Mouse (Mus musculus) forebrain, embryonic 16.5 days (tissue): ENCODE measurements around the gene Flt3l. TPM values are rescaled to one million over a fixed set of nuclear protein-coding genes. Genes with fewer than 3 reads are reported as not detected.
A peak's percentile ranks its signal among the peaks of the same experiment; 100 is the strongest.

Experiments used
- ATAC-seq: fragments of 200-750 bp; cut with Nextera tagmentation; 2 replicates; pipeline ENCODE4 v1.8.0; 2017; ENCODE audit warnings: mild to moderate bottlenecking, moderate library complexity
- H3K27ac ChIP-seq: fragments of 300-500 bp; sonication (generic); 2 replicates; pipeline ENCODE4 v1.5.1; 2014; ENCODE audit warnings: low read length, control low read depth
- H3K27me3 ChIP-seq: fragments of 300-500 bp; sonication (generic); replicated peaks from 2 replicates; pipeline ENCODE4 v1.6.1; 2014; ENCODE audit warnings: low read length; ENCODE audit not compliant: control insufficient read depth, insufficient read depth
- H3K36me3 ChIP-seq: fragments of 300-500 bp; sonication (generic); 2 replicates; pipeline ENCODE4 v1.6.1; 2014; ENCODE audit not compliant: control insufficient read depth, insufficient read depth
- H3K4me1 ChIP-seq: fragments of 300-500 bp; sonication (generic); replicated peaks from 2 replicates; pipeline ENCODE4 v1.6.1; 2014; ENCODE audit warnings: low read length; ENCODE audit not compliant: control insufficient read depth, insufficient read depth
- H3K4me2 ChIP-seq: fragments of 300-500 bp; sonication (generic); 2 replicates; pipeline ENCODE4 v1.6.1; 2014; ENCODE audit warnings: mild to moderate bottlenecking, low read length, control low read depth
- H3K4me3 ChIP-seq: fragments of 300-500 bp; sonication (generic); replicated peaks from 2 replicates; pipeline ENCODE4 v1.5.1; 2014; ENCODE audit warnings: mild to moderate bottlenecking, low read length, control low read depth
- H3K9ac ChIP-seq: fragments of 300-500 bp; sonication (generic); replicated peaks from 2 replicates; pipeline ENCODE4 v1.6.1; 2014; ENCODE audit warnings: low read depth, low read length, control low read depth
- H3K9me3 ChIP-seq: fragments of 300-500 bp; sonication (generic); 2 replicates; pipeline ENCODE4 v1.6.1; 2016; ENCODE audit warnings: low read length; ENCODE audit not compliant: control insufficient read depth
- WGBS: fragments of 180-500 bp; shearing (Covaris S2); extraction: QIAGEN DNeasy Blood & Tissue Kit; methylation state at CpG from one replicate; pipeline ENCODE4 v1.1.7; 2014; 5-methylcytosine and 5-hydroxymethylcytosine counted together
- microRNA counts: library from miRNA; unstranded; fragments of <30 nt; microRNA quantifications from one replicate; lab custom pipeline; 2016
- microRNA-seq: library from miRNA; unstranded; fragments of <30 nt; microRNA quantifications from one replicate; pipeline ENCODE4, GENCODE M21; 2017
- polyA plus RNA-seq: library from polyadenylated mRNA; unstranded; fragments of >200 nt; fragmentation: Nextera tagmentation; extraction: Ambion mirVana; gene quantifications from 2 replicates; pipeline ENCODE4 v1.2.1, GENCODE M21; 2015

Gene Flt3l
- polyA plus RNA-seq, 1 experiment from 2014 or later, result 1.4 TPM

DNA sequence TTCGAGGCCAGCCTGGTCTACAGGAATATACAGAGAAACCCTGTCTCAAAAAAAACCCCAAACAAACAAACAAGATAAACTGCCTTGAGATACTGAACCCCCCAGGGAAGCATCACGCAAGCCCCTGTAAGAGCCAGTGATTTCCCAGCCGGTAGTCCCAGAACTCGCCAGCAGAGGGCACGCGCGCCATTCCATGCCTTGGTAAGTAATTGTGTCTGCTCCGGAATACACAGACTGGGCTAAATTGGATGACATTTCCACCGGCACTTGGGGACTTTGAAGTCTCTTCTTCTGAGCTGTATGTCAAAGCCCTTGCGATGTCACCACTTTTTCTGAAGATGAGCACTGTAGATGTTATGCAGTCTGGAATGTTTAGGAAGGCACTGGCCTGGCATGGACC, 56.4 kb downstream of the Flt3l start:
- WGBS, result 2% methylated on average over 10 of the region's 10 CpGs
- peak; percentile 75 for ATAC-seq
- Histone ChIP-seq H3K4me2 (no peak overlapping the region), H3K27ac (no peak overlapping the region), H3K36me3 (no peaks in the 10 kb centered on the region), H3K27me3 (no peaks in the 10 kb centered on the region), H3K4me3 (no peak overlapping the region), H3K9ac (no peak overlapping the region), H3K9me3 (no peaks in the 10 kb centered on the region), H3K4me1 (no peaks in the 10 kb centered on the region)

MicroRNA genes within 50 kb of the gene (microRNA counts, 519-probe panel; counts per million panel counts)
- 2,689 counts per million, percentile 68 among the panel's probes with 10 or more counts for microRNA mmu-miR-150 (lab: Ali Mortazavi, UCI)

Small RNA genes lying within 50 kb of the gene (microRNA-seq; reads per million reads assigned to microRNA genes)
- 54.7 reads per million, percentile 46 among the genes with 10 or more reads in this experiment for gene Mir150
- 11.0 reads per million, percentile 30 among the genes with 10 or more reads in this experiment for gene Mir5121
- not detected for gene Mir7055

Other genes starting within 250 kb of the Flt3l start
- gene Med25, start 243.7 kb downstream of the Flt3l start, polyA plus RNA-seq, result 158 and 166 TPM in 2 replicates
- gene Fuz, start 240.4 kb downstream of the Flt3l start, polyA plus RNA-seq, result 21.1 and 21.2 TPM in 2 replicates
- gene Ap2a1, start 206.9 kb downstream of the Flt3l start, polyA plus RNA-seq, result 111 and 113 TPM in 2 replicates
- 0.15 TPM in 1 of 2 replicates, not detected in the other for gene Tsks, start 193.2 kb downstream of the Flt3l start, polyA plus RNA-seq
- gene Cpt1c, start 161.6 kb downstream of the Flt3l start, polyA plus RNA-seq, result 49.1 and 63.9 TPM in 2 replicates
- 646 and 707 TPM in 2 replicates for gene Prmt1, start 149.9 kb downstream of the Flt3l start, polyA plus RNA-seq
- 56.2 and 60.6 TPM in 2 replicates for gene Irf3, start 138.8 kb downstream of the Flt3l start, polyA plus RNA-seq
- gene Bcl2l12, start 137.7 kb downstream of the Flt3l start, polyA plus RNA-seq, result 15.3 and 16.0 TPM in 2 replicates
- gene Scaf1, start 120.1 kb downstream of the Flt3l start, polyA plus RNA-seq, result 42.1 and 44.3 TPM in 2 replicates
- gene Rras, start 118.5 kb downstream of the Flt3l start, polyA plus RNA-seq, result 10.1 and 12.0 TPM in 2 replicates
- gene Prr12, start 83.6 kb downstream of the Flt3l start, polyA plus RNA-seq, result 15.2 and 17.3 TPM in 2 replicates
- 60.8 and 65.7 TPM in 2 replicates for gene Nosip, start 74.0 kb downstream of the Flt3l start, polyA plus RNA-seq
- 13.3 and 13.6 TPM in 2 replicates for gene Prrg2, start 73.8 kb downstream of the Flt3l start, polyA plus RNA-seq
- gene Rcn3, start 44.2 kb downstream of the Flt3l start, polyA plus RNA-seq, result 50.8 and 66.2 TPM in 2 replicates
- gene Fcgrt, start 32.6 kb downstream of the Flt3l start, polyA plus RNA-seq, result 17.7 and 24.4 TPM in 2 replicates
- gene Rps11, start 12.0 kb downstream of the Flt3l start, polyA plus RNA-seq, result 860 and 958 TPM in 2 replicates
- 722 and 741 TPM in 2 replicates for gene Rpl13a, start 7.7 kb downstream of the Flt3l start, polyA plus RNA-seq
- not detected in 2 replicates for gene Gm45713, start 201 bp downstream of the Flt3l start, polyA plus RNA-seq
- 84.2 and 90.2 TPM in 2 replicates for gene Pih1d1, start 17.9 kb upstream of the Flt3l start, polyA plus RNA-seq
- 19.3 and 20.9 TPM in 2 replicates for gene Aldh16a1, start 18.2 kb upstream of the Flt3l start, polyA plus RNA-seq
- 20.1 and 22.8 TPM in 2 replicates for gene Slc17a7, start 27.5 kb upstream of the Flt3l start, polyA plus RNA-seq
- 0.51 TPM in 1 of 2 replicates, not detected in the other for gene Gfy, start 43.1 kb upstream of the Flt3l start, polyA plus RNA-seq
- gene Pth2, start 44.6 kb upstream of the Flt3l start, polyA plus RNA-seq, result 0.63 TPM in 1 of 2 replicates, not detected in the other
- 0.58 and 0.95 TPM in 2 replicates for gene Ccdc155, start 68.5 kb upstream of the Flt3l start, polyA plus RNA-seq
- 1.1 and 2.2 TPM in 2 replicates for gene Dkkl1, start 75.7 kb upstream of the Flt3l start, polyA plus RNA-seq
- gene Tead2, start 79.3 kb upstream of the Flt3l start, polyA plus RNA-seq, result 73.1 and 79.5 TPM in 2 replicates
- 1.5 and 1.6 TPM in 2 replicates for gene Cd37, start 102.7 kb upstream of the Flt3l start, polyA plus RNA-seq
- gene Slc6a16, start 104.7 kb upstream of the Flt3l start, polyA plus RNA-seq, result 0.30 and 0.47 TPM in 2 replicates
- gene Slc6a21, start 141.1 kb upstream of the Flt3l start, polyA plus RNA-seq, result not detected in 2 replicates
- gene Trpm4, start 197.3 kb upstream of the Flt3l start, polyA plus RNA-seq, result 8.2 and 10.1 TPM in 2 replicates
- gene Hrc, start 198.9 kb upstream of the Flt3l start, polyA plus RNA-seq, result 0.60 TPM in 1 of 2 replicates, not detected in the other
- gene Ppfia3, start 230.6 kb upstream of the Flt3l start, polyA plus RNA-seq, result 16.1 and 19.7 TPM in 2 replicates
- 6.1 and 18.5 TPM in 2 replicates for gene Lin7b, start 234.2 kb upstream of the Flt3l start, polyA plus RNA-seq